Mouse (Mus musculus) stomach, embryonic 14.5 days (tissue): ENCODE data around the gene Gse1. TPM values are rescaled to one million over a fixed set of nuclear protein-coding genes. Genes with fewer than 3 reads are reported as not detected.

ENCODE experiments used
- ATAC-seq: fragments of 200-750 bp; cut with Nextera tagmentation; 2 replicates; pipeline ENCODE4 v1.8.0; 2017; ENCODE audit warnings: low read depth, moderate TSS enrichment; ENCODE audit not compliant: insufficient number of reproducible peaks, insufficient read depth, low FRiP score
- H3K27ac ChIP-seq: fragments of 300-500 bp; sonication (generic); 2 replicates; pipeline ENCODE4 v1.5.1; 2014; ENCODE audit warnings: mild to moderate bottlenecking, low read length, moderate library complexity, mixed read lengths
- H3K27me3 ChIP-seq: fragments of 300-500 bp; sonication (generic); 2 replicates; pipeline ENCODE4 v1.6.1; 2014; ENCODE audit warnings: low read length, control low read depth, mixed read lengths; ENCODE audit not compliant: control insufficient read depth, insufficient read depth
- H3K36me3 ChIP-seq: fragments of 300-500 bp; sonication (generic); 2 replicates; pipeline ENCODE4 v1.6.1; 2014; ENCODE audit warnings: mild to moderate bottlenecking, control low read depth, low read length, moderate library complexity, mixed read lengths; ENCODE audit not compliant: control insufficient read depth, insufficient read depth
- H3K4me1 ChIP-seq: fragments of 300-500 bp; sonication (generic); 2 replicates; pipeline ENCODE4 v1.6.1; 2014; ENCODE audit warnings: low read length, control low read depth, mixed read lengths; ENCODE audit not compliant: control insufficient read depth, insufficient read depth
- H3K4me2 ChIP-seq: fragments of 300-500 bp; sonication (generic); replicated peaks from 2 replicates; pipeline ENCODE4 v1.6.1; 2014; ENCODE audit warnings: low read depth, low read length, control low read depth
- H3K4me3 ChIP-seq: fragments of 300-500 bp; sonication (generic); 2 replicates; pipeline ENCODE4 v1.5.1; 2014; ENCODE audit warnings: low read depth, low read length, control low read depth
- H3K9ac ChIP-seq: fragments of 300-500 bp; sonication (generic); replicated peaks from 2 replicates; pipeline ENCODE4 v1.6.1; 2014; ENCODE audit warnings: low read depth, mild to moderate bottlenecking, control low read depth, low read length, moderate library complexity, mixed read lengths
- H3K9me3 ChIP-seq: fragments of 300-500 bp; sonication (generic); 2 replicates; pipeline ENCODE4 v1.6.1; 2016; ENCODE audit warnings: low read depth, low read length, control low read depth; ENCODE audit not compliant: control insufficient read depth
- WGBS: fragments of 180-500 bp; shearing (Covaris S2); extraction: QIAGEN DNeasy Blood & Tissue Kit; methylation state at CpG from one replicate; pipeline ENCODE4 v1.1.7; 2014; 5-methylcytosine and 5-hydroxymethylcytosine counted together
- polyA plus RNA-seq: library from polyadenylated mRNA; unstranded; fragments of >200 nt; fragmentation: Nextera tagmentation; extraction: Ambion mirVana; gene quantifications from 2 replicates; pipeline ENCODE4 v1.2.1, GENCODE M21; 2014

The Gse1 gene
- polyA plus RNA-seq, 1 experiment from 2014 or later, result 11.1 TPM

- no peaks in the 10 kb centered on the region for H3K36me3 ChIP-seq
- no peak overlapping the region for H3K4me3 ChIP-seq
- no peak overlapping the region for H3K9ac ChIP-seq
- no peak overlapping the region for H3K27ac ChIP-seq
- H3K9me3 ChIP-seq, result no peaks in the 10 kb centered on the region
- WGBS, result 83% methylated on average over 6 of the region's 6 CpGs
- H3K27me3 ChIP-seq, result no peaks in the 10 kb centered on the region
- peaks cover 42% of the 10 kb centered on the region for H3K4me1 ChIP-seq
- no peak for ATAC-seq
- H3K4me2 ChIP-seq, result no peak overlapping the region
Measured at GRCm38 (mm10) chr8:120188510-120188909, 39.7 kb upstream of the Gse1 start.

GRCm38 (mm10) chr8:120189440-120189839, 38.8 kb upstream of the Gse1 start:
- WGBS, result 77% methylated on average over 6 of the region's 6 CpGs
- Histone ChIP-seq H3K36me3 (no peaks in the 10 kb centered on the region), H3K9ac (no peak overlapping the region), H3K4me2 (no peak overlapping the region), H3K27me3 (no peaks in the 10 kb centered on the region), H3K4me1 (peaks cover 36% of the 10 kb centered on the region), H3K27ac (no peak overlapping the region), H3K4me3 (no peak overlapping the region), H3K9me3 (no peaks in the 10 kb centered on the region)
- no peak for ATAC-seq

DNA sequence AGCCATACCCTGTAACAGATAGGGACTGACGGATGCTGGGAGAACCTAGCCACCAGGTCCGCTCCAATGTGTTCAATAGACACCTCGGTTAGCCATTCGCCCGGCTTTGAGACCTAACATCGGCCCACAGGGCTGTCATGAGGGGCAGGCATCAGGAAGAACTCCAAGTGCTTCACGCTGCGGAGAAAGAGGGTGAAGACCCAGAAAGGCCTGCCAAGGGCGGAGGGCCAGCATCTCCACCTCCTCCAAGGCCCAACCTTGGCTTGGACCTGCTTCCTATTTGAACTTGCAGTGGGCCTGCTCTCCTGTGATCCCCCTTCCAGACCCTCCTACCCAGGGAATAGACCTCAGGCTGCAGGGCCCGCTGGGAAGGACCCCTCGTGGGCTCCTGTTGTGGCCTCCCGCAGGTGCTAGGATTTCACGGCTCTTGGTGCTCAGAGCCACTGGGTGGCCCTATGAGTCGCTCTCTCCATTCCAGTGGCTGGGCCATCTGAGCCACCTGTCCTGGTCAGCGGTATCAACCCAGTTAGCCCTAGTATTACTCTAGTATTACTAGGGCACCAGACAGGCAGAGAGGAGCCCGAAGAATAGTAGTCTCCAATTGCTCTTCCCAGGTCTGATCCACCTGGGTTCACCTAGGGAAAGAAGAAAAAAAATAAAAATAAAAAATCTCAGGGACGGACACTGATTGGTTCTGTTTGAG, 38.0 kb upstream of the Gse1 start:
- Histone ChIP-seq H3K4me2 (no peak overlapping the region), H3K36me3 (no peaks in the 10 kb centered on the region), H3K9ac (no peak overlapping the region), H3K9me3 (no peaks in the 10 kb centered on the region), H3K4me1 (peaks cover 29% of the 10 kb centered on the region), H3K4me3 (no peak overlapping the region), H3K27me3 (no peaks in the 10 kb centered on the region), H3K27ac (peak overlapping the region; percentile 87)
- no peak for ATAC-seq
- 79% methylated on average over 17 of the region's 17 CpGs for WGBS

GRCm38 (mm10) chr8:120190810-120191413, 37.3 kb upstream of the Gse1 start:
- peak overlapping the region; percentile 26 for H3K4me2 ChIP-seq
- H3K9me3 ChIP-seq, result no peaks in the 10 kb centered on the region
- no peak overlapping the region for H3K4me3 ChIP-seq
- H3K36me3 ChIP-seq, result no peaks in the 10 kb centered on the region
- peak overlapping the region; percentile 87 for H3K27ac ChIP-seq
- H3K9ac ChIP-seq, result no peak overlapping the region
- peak; percentile 87 for ATAC-seq
- 20% methylated on average over 20 of the region's 20 CpGs for WGBS
- no peaks in the 10 kb centered on the region for H3K27me3 ChIP-seq
- H3K4me1 ChIP-seq, result peaks cover 23% of the 10 kb centered on the region

- H3K27ac ChIP-seq, result peak overlapping the region; percentile 87
- H3K27me3 ChIP-seq, result no peaks in the 10 kb centered on the region
- WGBS, result 69% methylated on average over 5 of the region's 5 CpGs
- H3K4me1 ChIP-seq, result peaks cover 16% of the 10 kb centered on the region
- H3K36me3 ChIP-seq, result no peaks in the 10 kb centered on the region
- H3K9ac ChIP-seq, result no peak overlapping the region
- no peak overlapping the region for H3K4me2 ChIP-seq
- no peak for ATAC-seq
- no peak overlapping the region for H3K4me3 ChIP-seq
- H3K9me3 ChIP-seq, result no peaks in the 10 kb centered on the region
Measured at GRCm38 (mm10) chr8:120191633-120192032, 36.6 kb upstream of the Gse1 start.

DNA sequence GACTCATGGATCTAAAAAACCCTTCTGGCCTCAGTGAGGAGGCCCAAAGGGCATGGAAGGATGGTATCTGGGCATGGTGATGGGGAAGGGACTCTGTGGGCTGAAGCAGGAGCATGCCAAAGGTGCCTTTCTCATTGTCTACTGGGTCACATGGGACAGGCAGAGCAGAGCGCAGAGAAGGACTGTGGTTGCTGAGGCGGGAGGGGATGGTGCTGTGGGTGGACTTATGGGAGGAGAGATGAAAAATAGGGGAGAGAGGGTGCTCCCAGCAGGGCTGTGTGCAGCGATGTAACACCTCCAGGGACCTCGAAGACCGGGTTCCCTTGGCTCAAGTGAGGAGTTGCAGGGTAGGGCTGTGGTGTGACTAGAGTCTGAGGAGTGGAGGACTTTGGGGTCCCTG, 36.1 kb upstream of the Gse1 start:
- over 99% methylated on average over 5 of the region's 5 CpGs for WGBS
- Histone ChIP-seq H3K27ac (peak overlapping the region; percentile 87; the same call in 1 of the 2 replicates), H3K9me3 (no peaks in the 10 kb centered on the region)

DNA sequence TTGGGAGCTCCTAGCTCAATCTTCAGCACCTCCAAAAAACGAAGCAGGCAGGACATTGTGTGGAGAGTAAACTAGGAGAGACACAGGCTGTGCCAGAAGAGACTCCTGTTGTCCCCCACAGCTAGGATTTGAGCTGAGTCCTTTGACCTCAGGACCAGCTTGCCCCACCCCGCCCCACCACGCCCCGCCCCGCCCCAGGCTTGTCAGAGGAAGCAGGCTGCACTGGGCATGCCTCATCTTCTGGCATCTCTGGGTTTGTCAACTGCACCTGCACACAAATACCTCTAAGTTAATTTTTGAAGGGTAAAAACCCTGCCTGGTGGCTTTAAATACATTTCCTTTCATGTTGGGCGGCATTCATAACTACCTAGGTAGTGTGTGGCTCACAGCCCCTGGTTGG, 26.9 kb upstream of the Gse1 start:
- Histone ChIP-seq H3K36me3 (no peaks in the 10 kb centered on the region), H3K27me3 (no peaks in the 10 kb centered on the region), H3K27ac (no peak overlapping the region), H3K9ac (no peak overlapping the region), H3K4me2 (no peak overlapping the region), H3K4me1 (0 out of 2 replicates have a peak, but pooled peaks cover 3% of the 10 kb centered on the region), H3K9me3 (peaks cover 7% of the 10 kb centered on the region; the same call in 1 of the 2 replicates), H3K4me3 (no peak overlapping the region)
- 81% methylated on average over 6 of the region's 6 CpGs for WGBS
- ATAC-seq, result no peak

More for the DNA sequence above, 36.1 kb upstream of the Gse1 start:
- Histone ChIP-seq H3K4me1 (0 out of 2 replicates have a peak, but pooled peaks cover 13% of the 10 kb centered on the region), H3K27me3 (no peaks in the 10 kb centered on the region), H3K9ac (no peak overlapping the region), H3K36me3 (no peaks in the 10 kb centered on the region), H3K4me3 (no peak overlapping the region), H3K4me2 (no peak overlapping the region)
- no peak for ATAC-seq

GRCm38 (mm10) chr8:120202546-120202945, 25.7 kb upstream of the Gse1 start:
- Histone ChIP-seq H3K27ac (no peak overlapping the region), H3K4me1 (0 out of 2 replicates have a peak, but pooled peaks cover 3% of the 10 kb centered on the region), H3K4me3 (no peak overlapping the region), H3K9me3 (peaks cover 7% of the 10 kb centered on the region; the same call in 1 of the 2 replicates), H3K4me2 (no peak overlapping the region), H3K36me3 (no peaks in the 10 kb centered on the region), H3K9ac (no peak overlapping the region), H3K27me3 (no peaks in the 10 kb centered on the region)
- no peak; the same call in 1 of the 2 replicates for ATAC-seq
- 50% methylated on average over 3 of the region's 3 CpGs for WGBS
